Comparison of ENCODE assay signal across 16 mouse cellular contexts in the genomic region with DNA sequence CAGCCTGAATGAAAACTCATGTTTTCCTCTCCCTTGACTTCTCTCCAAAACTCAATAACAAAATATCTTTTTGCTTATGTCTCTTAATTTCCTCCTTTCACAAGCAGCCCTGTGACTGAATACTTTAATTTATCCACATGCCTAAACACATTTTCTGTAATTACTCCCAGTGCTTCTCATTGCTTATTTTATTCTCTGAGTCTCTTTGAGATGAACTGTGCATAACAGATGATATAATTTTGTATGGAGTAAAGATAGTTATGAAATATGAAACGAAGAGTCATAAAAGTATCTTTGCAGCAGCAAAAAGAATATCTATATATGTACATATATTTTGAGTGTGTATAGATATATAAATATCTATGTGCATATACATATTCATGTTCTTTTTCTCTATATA.
"Had no signal": no experiment of that assay in that cellular context is flagged by ENCODE, and none has a peak within 500 bp of the region (broad histone marks: within the 10 kb centered on the region; RNA-seq: fewer than 3 reads in every experiment).

No protein-coding gene starts in this region.

- H3K27me3 ChIP-seq: neural tube, embryonic 13.5 days; neural tube, embryonic 15.5 days; stomach, embryonic 15.5 days had no signal

- DNase-seq: retina, postnatal 1 day; right cerebral cortex, adult 18-20 months; right cerebral cortex, postnatal 14 days; right cerebral cortex, postnatal 25 days; right cerebral cortex, postnatal 4 days; spleen, adult 18-20 months; thymus, adult 18-20 months; thymus, adult 2 months; thymus, postnatal 14 days; thymus, postnatal 25 days; thymus, postnatal 36 days; thymus, postnatal 4 days had no signal

- H3K9ac ChIP-seq: neural tube, embryonic 13.5 days; neural tube, embryonic 15.5 days; stomach, embryonic 15.5 days had no signal

- H3K27ac ChIP-seq: neural tube, embryonic 13.5 days; neural tube, embryonic 15.5 days; stomach, embryonic 15.5 days; stomach, postnatal 0 days had no signal

- H3K4me3 ChIP-seq: neural tube, embryonic 13.5 days; neural tube, embryonic 15.5 days; stomach, embryonic 15.5 days had no signal

- H3K4me2 ChIP-seq: neural tube, embryonic 13.5 days; neural tube, embryonic 15.5 days; stomach, embryonic 15.5 days had no signal

- H3K36me3 ChIP-seq: neural tube, embryonic 13.5 days; neural tube, embryonic 15.5 days; stomach, embryonic 15.5 days had no signal

- H3K9me3 ChIP-seq: neural tube, embryonic 13.5 days; neural tube, embryonic 15.5 days; stomach, embryonic 15.5 days had no signal

- H3K4me1 ChIP-seq: neural tube, embryonic 13.5 days; neural tube, embryonic 15.5 days; stomach, embryonic 15.5 days had no signal
